Mouse (Mus musculus): Measurements from ENCODE around the gene Gnas. TPM values are rescaled to one million over a fixed set of nuclear protein-coding genes. Genes with fewer than 3 reads are reported as not detected.
A peak's percentile ranks its signal among the peaks of the same experiment; 100 is the strongest.

Gene Gnas
- polyA plus RNA-seq, 1 experiment: 1,035 TPM

DNA sequence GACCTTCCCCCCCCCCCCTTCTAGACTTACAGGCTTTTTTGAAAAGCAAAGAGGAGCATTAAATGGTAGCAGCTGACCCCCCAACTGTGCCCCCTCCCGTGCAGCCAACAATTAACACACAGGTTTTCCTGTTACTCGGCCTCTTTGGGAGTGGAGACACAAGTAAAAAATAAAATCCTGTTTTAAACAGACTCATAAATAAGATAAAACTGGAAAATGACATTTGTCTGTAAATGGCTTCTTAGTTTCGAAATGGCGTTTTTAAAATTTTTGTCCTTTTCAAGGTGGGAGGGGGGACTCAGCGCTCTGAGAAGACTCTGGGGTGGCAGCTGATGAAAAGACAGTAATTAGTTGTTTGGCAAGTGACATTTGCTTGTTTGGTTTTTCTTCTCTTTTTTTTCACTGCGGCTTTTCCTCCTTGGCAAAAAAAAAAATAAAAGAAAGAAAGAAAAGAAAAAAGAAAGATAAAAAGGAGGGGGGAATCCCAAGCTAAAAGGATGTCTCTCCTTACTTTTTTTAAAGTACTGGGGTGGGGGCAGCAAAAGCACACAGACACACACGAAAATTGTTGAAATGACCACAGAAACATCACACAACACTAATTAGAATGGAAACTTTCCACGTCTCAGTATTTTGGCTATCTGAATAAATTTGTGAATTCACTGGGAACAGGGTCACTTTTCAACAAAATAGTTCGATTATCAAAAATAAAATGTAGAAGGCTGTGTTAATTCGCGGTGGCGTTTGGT lies 47.3 kb downstream of the Gnas start:
- Histone ChIP-seq H3K4me3 (ENCODE audit: insufficient read depth, low read depth, low read length) (peak overlapping the region; percentile 99), H3K4me1 (ENCODE audit: control insufficient read depth, insufficient read depth, low read length) (peaks cover 13% of the 10 kb centered on the region), H3K27ac (ENCODE audit: insufficient read depth, low read depth, low read length) (peak overlapping the region; percentile 73), H3K27me3 (replicated peaks; ENCODE audit: control insufficient read depth, insufficient read depth, low read length) (no peaks in the 10 kb centered on the region; the same call in 1 of the 2 replicates), H3K36me3 (ENCODE audit: control insufficient read depth, insufficient read depth, low read length) (no peaks in the 10 kb centered on the region)
- TF ChIP-seq CTCF (conservative IDR thresholded peaks at IDR 0.05; ENCODE audit: insufficient read depth, insufficient read length, low read depth, low read length) (no peak), POLR2A (IDR thresholded peaks at IDR 0.05; ENCODE audit: low read depth, low read length) (no peak)
- DNase-seq: no peak
- WGBS: 23% methylated on average over 12 of the region's 12 CpGs

DNA sequence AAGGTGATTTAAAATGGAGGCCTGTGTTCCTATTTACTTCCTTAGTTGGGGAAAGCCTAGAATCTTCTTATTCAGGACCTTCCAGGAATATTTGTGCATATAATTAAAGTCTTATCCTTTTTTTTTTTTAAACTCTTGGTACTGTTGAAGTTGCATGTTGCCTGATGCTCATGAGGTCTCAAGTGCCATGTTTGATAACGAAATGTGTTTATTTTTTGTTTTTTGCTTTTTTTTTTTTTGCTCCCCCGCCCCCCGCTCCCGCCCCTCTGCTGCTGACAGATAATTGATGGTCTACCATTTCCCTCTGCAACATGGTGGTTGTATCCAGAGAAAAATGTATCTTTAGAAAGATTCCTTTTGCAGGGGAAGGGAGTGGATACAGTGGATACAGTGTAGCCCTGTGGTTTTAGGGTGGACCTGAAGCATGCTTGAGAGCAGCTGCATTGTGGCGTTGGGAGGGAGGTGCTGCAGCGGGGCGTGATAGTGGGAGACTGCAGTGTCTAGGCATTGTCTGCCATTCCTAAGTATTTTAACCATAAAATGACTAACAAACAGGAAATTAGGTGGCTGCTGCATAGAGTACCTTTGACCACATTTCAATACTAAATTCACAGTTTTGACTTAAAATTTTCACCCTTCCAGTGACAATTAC lies 49.2 kb downstream of the Gnas start:
- TF ChIP-seq CTCF (conservative IDR thresholded peaks at IDR 0.05; ENCODE audit: insufficient read depth, insufficient read length, low read depth, low read length) (no peak), POLR2A (IDR thresholded peaks at IDR 0.05; ENCODE audit: low read depth, low read length) (no peak)
- no peak for DNase-seq
- Histone ChIP-seq H3K4me3 (ENCODE audit: insufficient read depth, low read depth, low read length) (no peak overlapping the region), H3K27ac (ENCODE audit: insufficient read depth, low read depth, low read length) (no peak overlapping the region), H3K4me1 (ENCODE audit: control insufficient read depth, insufficient read depth, low read length) (peaks cover 13% of the 10 kb centered on the region), H3K27me3 (replicated peaks; ENCODE audit: control insufficient read depth, insufficient read depth, low read length) (no peaks in the 10 kb centered on the region; the same call in 1 of the 2 replicates), H3K36me3 (ENCODE audit: control insufficient read depth, insufficient read depth, low read length) (no peaks in the 10 kb centered on the region)
- 49% methylated on average over 7 of the region's 7 CpGs for WGBS

GRCm38 (mm10) chr2:174334415-174334814 lies 50.3 kb downstream of the Gnas start:
- DNase-seq: no peak
- no peak overlapping the region for H3K4me3 ChIP-seq (ENCODE audit: insufficient read depth, low read depth, low read length)
- 46% methylated on average over 10 of the region's 10 CpGs for WGBS
- peaks cover 11% of the 10 kb centered on the region for H3K4me1 ChIP-seq (ENCODE audit: control insufficient read depth, insufficient read depth, low read length)
- H3K36me3 ChIP-seq (ENCODE audit: control insufficient read depth, insufficient read depth, low read length): no peaks in the 10 kb centered on the region
- no peaks in the 10 kb centered on the region for H3K27me3 ChIP-seq (replicated peaks; ENCODE audit: control insufficient read depth, insufficient read depth, low read length)
- TF ChIP-seq POLR2A (IDR thresholded peaks at IDR 0.05; ENCODE audit: low read depth, low read length) (no peak), CTCF (conservative IDR thresholded peaks at IDR 0.05; ENCODE audit: insufficient read depth, insufficient read length, low read depth, low read length) (no peak)
- H3K27ac ChIP-seq (ENCODE audit: insufficient read depth, low read depth, low read length): no peak overlapping the region

DNA sequence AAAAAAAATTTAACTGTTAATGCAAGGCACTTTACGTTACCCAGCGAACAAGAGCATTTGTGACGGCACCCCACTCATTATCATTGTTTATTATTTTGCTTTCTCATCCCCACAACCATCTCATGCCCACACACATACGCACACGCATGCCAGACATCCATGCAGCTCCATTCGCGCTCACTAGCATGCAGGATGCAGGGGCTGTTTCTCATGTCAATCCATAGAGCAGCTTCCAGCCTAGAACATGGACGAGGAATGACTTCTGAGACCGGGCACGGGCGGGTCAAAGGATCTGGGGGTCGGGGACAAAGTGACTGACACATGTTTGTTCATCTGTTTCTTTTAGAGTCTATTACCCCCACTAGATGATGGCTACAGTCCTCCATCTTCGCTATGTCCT lies 53.2 kb downstream of the Gnas start:
- Histone ChIP-seq H3K36me3 (ENCODE audit: control insufficient read depth, insufficient read depth, low read length) (no peaks in the 10 kb centered on the region), H3K4me3 (ENCODE audit: insufficient read depth, low read depth, low read length) (no peak overlapping the region), H3K27ac (ENCODE audit: insufficient read depth, low read depth, low read length) (no peak overlapping the region), H3K4me1 (ENCODE audit: control insufficient read depth, insufficient read depth, low read length) (peaks cover 16% of the 10 kb centered on the region), H3K27me3 (replicated peaks; ENCODE audit: control insufficient read depth, insufficient read depth, low read length) (no peaks in the 10 kb centered on the region)
- no peak for TF ChIP-seq POLR2A (IDR thresholded peaks at IDR 0.05; ENCODE audit: low read depth, low read length)
- TF ChIP-seq CTCF (conservative IDR thresholded peaks at IDR 0.05; ENCODE audit: insufficient read depth, insufficient read length, low read depth, low read length): no peak
- DNase-seq: no peak
- WGBS: 70% methylated on average over 13 of the region's 13 CpGs

- Histone ChIP-seq H3K27me3 (replicated peaks; ENCODE audit: control insufficient read depth, insufficient read depth, low read length) (no peaks in the 10 kb centered on the region), H3K4me3 (ENCODE audit: insufficient read depth, low read depth, low read length) (no peak overlapping the region), H3K36me3 (ENCODE audit: control insufficient read depth, insufficient read depth, low read length) (no peaks in the 10 kb centered on the region), H3K4me1 (ENCODE audit: control insufficient read depth, insufficient read depth, low read length) (peaks cover 19% of the 10 kb centered on the region), H3K27ac (ENCODE audit: insufficient read depth, low read depth, low read length) (no peak overlapping the region)
- WGBS: 95% methylated on average over 1 of the region's 1 CpGs
- no peak for DNase-seq
- no peak for TF ChIP-seq CTCF (conservative IDR thresholded peaks at IDR 0.05; ENCODE audit: insufficient read depth, insufficient read length, low read depth, low read length)
- TF ChIP-seq POLR2A (IDR thresholded peaks at IDR 0.05; ENCODE audit: low read depth, low read length): no peak
Measured at GRCm38 (mm10) chr2:174339701-174340100, 55.6 kb downstream of the Gnas start.

- no peak for TF ChIP-seq CTCF (conservative IDR thresholded peaks at IDR 0.05; ENCODE audit: insufficient read depth, insufficient read length, low read depth, low read length)
- TF ChIP-seq POLR2A (IDR thresholded peaks at IDR 0.05; ENCODE audit: low read depth, low read length): no peak
- H3K27ac ChIP-seq (ENCODE audit: insufficient read depth, low read depth, low read length): no peak overlapping the region
- H3K4me1 ChIP-seq (ENCODE audit: control insufficient read depth, insufficient read depth, low read length): peaks cover 19% of the 10 kb centered on the region
- peaks cover 1% of the 10 kb centered on the region; the same call in 1 of the 2 replicates for H3K36me3 ChIP-seq (ENCODE audit: control insufficient read depth, insufficient read depth, low read length)
- WGBS: 76% methylated on average over 3 of the region's 3 CpGs
- H3K4me3 ChIP-seq (ENCODE audit: insufficient read depth, low read depth, low read length): no peak overlapping the region
- H3K27me3 ChIP-seq (replicated peaks; ENCODE audit: control insufficient read depth, insufficient read depth, low read length): no peaks in the 10 kb centered on the region
- no peak for DNase-seq
Measured at GRCm38 (mm10) chr2:174340229-174340892, 56.2 kb downstream of the Gnas start.

Data from kidney, adult 2 months (tissue).